Mouse (Mus musculus): ENCODE results near the gene Ypel5. TPM values are rescaled to one million over a fixed set of nuclear protein-coding genes. Genes with fewer than 3 reads are reported as not detected.

The Ypel5 gene
- total RNA-seq, 2 experiments from 2014 or later = 25.6 to 27.5 TPM

Other genes with a start within 250 kb of the Ypel5 start
- gene Alk, start 231.8 kb upstream of the Ypel5 start, total RNA-seq (2021) = under 1 TPM in 1 of 2 experiments, not detected in 1; 0.05 TPM
- gene Lbh, start 81.9 kb downstream of the Ypel5 start, total RNA-seq (2021) = 10 to 100 TPM in 1 of 2 experiments, 1 to 10 TPM in 1; 7.7 to 10.5 TPM